Mouse (Mus musculus) olfactory bulb, adult 2 months (tissue): ENCODE measurements at regions not wholly inside any gene's neighbourhood (a gene's known extent, or its start where the extent isn't known, plus 50 kb on each side); places are given as distances from the start of the nearest gene placed in this dataset.

ENCODE experiments used
- CTCF ChIP-seq: fragments of 200-500 bp; IDR thresholded peaks from 2 replicates; pipeline ENCODE4 v1.5.1; 2012; ENCODE audit warnings: low read depth, mild to moderate bottlenecking, low read length, moderate library complexity; ENCODE audit not compliant: insufficient read depth
- POLR2A ChIP-seq: fragments of 200-500 bp; IDR thresholded peaks from 2 replicates; pipeline ENCODE4 v1.6.1; 2012; ENCODE audit warnings: mild to moderate bottlenecking, low read depth, low read length, moderate library complexity; ENCODE audit not compliant: insufficient read depth

GRCm38 (mm10) chr8:36318396-36318795 lies 552.8 kb downstream of the Gm19410 start:
- no peak for TF ChIP-seq CTCF
- TF ChIP-seq POLR2A = no peak
